Mouse (Mus musculus): ENCODE measurements at regions not wholly inside any gene's neighbourhood (a gene's known extent, or its start where the extent isn't known, plus 50 kb on each side); places are given as distances from the start of the nearest gene placed in this dataset.

GRCm38 (mm10) chr15:6129697-6130096 lies 169.9 kb upstream of the Dab2 start:
- H3K4me3 ChIP-seq (ENCODE audit: insufficient read depth, low read depth, low read length), result no peak overlapping the region
- no peaks in the 10 kb centered on the region for H3K4me1 ChIP-seq (ENCODE audit: control insufficient read depth, insufficient read depth, insufficient read length, low read length)
- H3K27ac ChIP-seq (replicated peaks; ENCODE audit: low read depth, low read length), result no peak overlapping the region

GRCm38 (mm10) chr15:6132216-6132615 lies 167.4 kb upstream of the Dab2 start:
- no peaks in the 10 kb centered on the region for H3K4me1 ChIP-seq (ENCODE audit: control insufficient read depth, insufficient read depth, insufficient read length, low read length)
- H3K4me3 ChIP-seq (ENCODE audit: insufficient read depth, low read depth, low read length), result no peak overlapping the region
- H3K27ac ChIP-seq (replicated peaks; ENCODE audit: low read depth, low read length), result no peak overlapping the region

GRCm38 (mm10) chr15:6145071-6145470 lies 154.5 kb upstream of the Dab2 start:
- Histone ChIP-seq H3K4me1 (ENCODE audit: control insufficient read depth, insufficient read depth, insufficient read length, low read length) (no peaks in the 10 kb centered on the region), H3K4me3 (ENCODE audit: insufficient read depth, low read depth, low read length) (no peak overlapping the region), H3K27ac (replicated peaks; ENCODE audit: low read depth, low read length) (no peak overlapping the region)

GRCm38 (mm10) chr15:6154706-6155105 lies 144.9 kb upstream of the Dab2 start:
- no peaks in the 10 kb centered on the region for H3K4me1 ChIP-seq (ENCODE audit: control insufficient read depth, insufficient read depth, insufficient read length, low read length)

GRCm38 (mm10) chr15:6180261-6180660 lies 119.3 kb upstream of the Dab2 start:
- no peaks in the 10 kb centered on the region for H3K4me1 ChIP-seq (ENCODE audit: control insufficient read depth, insufficient read depth, insufficient read length, low read length)
- H3K27ac ChIP-seq (replicated peaks; ENCODE audit: low read depth, low read length), result no peak overlapping the region
- no peak overlapping the region for H3K4me3 ChIP-seq (ENCODE audit: insufficient read depth, low read depth, low read length)

More at GRCm38 (mm10) chr15:6154706-6155105, 144.9 kb upstream of the Dab2 start:
- no peak overlapping the region for H3K4me3 ChIP-seq (ENCODE audit: insufficient read depth, low read depth, low read length)
- no peak overlapping the region for H3K27ac ChIP-seq (replicated peaks; ENCODE audit: low read depth, low read length)

- Histone ChIP-seq H3K27ac (replicated peaks; ENCODE audit: low read depth, low read length) (no peak overlapping the region), H3K4me1 (ENCODE audit: control insufficient read depth, insufficient read depth, insufficient read length, low read length) (no peaks in the 10 kb centered on the region), H3K4me3 (ENCODE audit: insufficient read depth, low read depth, low read length) (no peak overlapping the region)
These were observed 116.0 kb upstream of the Dab2 start for GRCm38 (mm10) chr15:6183627-6184026.

- no peaks in the 10 kb centered on the region for H3K4me1 ChIP-seq (ENCODE audit: control insufficient read depth, insufficient read depth, insufficient read length, low read length)
- no peak overlapping the region for H3K4me3 ChIP-seq (ENCODE audit: insufficient read depth, low read depth, low read length)
These were observed 107.7 kb upstream of the Dab2 start for GRCm38 (mm10) chr15:6191845-6192244.

GRCm38 (mm10) chr15:6207239-6207638 lies 92.3 kb upstream of the Dab2 start:
- no peaks in the 10 kb centered on the region for H3K4me1 ChIP-seq (ENCODE audit: control insufficient read depth, insufficient read depth, insufficient read length, low read length)
- H3K4me3 ChIP-seq (ENCODE audit: insufficient read depth, low read depth, low read length), result no peak overlapping the region
- H3K27ac ChIP-seq (replicated peaks; ENCODE audit: low read depth, low read length), result no peak overlapping the region

More at GRCm38 (mm10) chr15:6191845-6192244, 107.7 kb upstream of the Dab2 start:
- H3K27ac ChIP-seq (replicated peaks; ENCODE audit: low read depth, low read length), result no peak overlapping the region

- Histone ChIP-seq H3K27ac (replicated peaks; ENCODE audit: low read depth, low read length) (no peak overlapping the region), H3K4me1 (ENCODE audit: control insufficient read depth, insufficient read depth, insufficient read length, low read length) (no peaks in the 10 kb centered on the region), H3K4me3 (ENCODE audit: insufficient read depth, low read depth, low read length) (no peak overlapping the region)
These were observed 90.3 kb upstream of the Dab2 start for GRCm38 (mm10) chr15:6209301-6209700.

- H3K27ac ChIP-seq (replicated peaks; ENCODE audit: low read depth, low read length), result no peak overlapping the region
- H3K4me1 ChIP-seq (ENCODE audit: control insufficient read depth, insufficient read depth, insufficient read length, low read length), result no peaks in the 10 kb centered on the region
- H3K4me3 ChIP-seq (ENCODE audit: insufficient read depth, low read depth, low read length), result no peak overlapping the region
These were observed 81.5 kb upstream of the Dab2 start for GRCm38 (mm10) chr15:6218087-6218486.

- no peaks in the 10 kb centered on the region for H3K4me1 ChIP-seq (ENCODE audit: control insufficient read depth, insufficient read depth, insufficient read length, low read length)
- H3K4me3 ChIP-seq (ENCODE audit: insufficient read depth, low read depth, low read length), result no peak overlapping the region
- no peak overlapping the region for H3K27ac ChIP-seq (replicated peaks; ENCODE audit: low read depth, low read length)
These were observed 74.4 kb upstream of the Dab2 start for GRCm38 (mm10) chr15:6225227-6225626.

GRCm38 (mm10) chr15:6230618-6231017 lies 69.0 kb upstream of the Dab2 start:
- no peaks in the 10 kb centered on the region for H3K4me1 ChIP-seq (ENCODE audit: control insufficient read depth, insufficient read depth, insufficient read length, low read length)
- no peak overlapping the region for H3K4me3 ChIP-seq (ENCODE audit: insufficient read depth, low read depth, low read length)
- H3K27ac ChIP-seq (replicated peaks; ENCODE audit: low read depth, low read length), result no peak overlapping the region

- no peaks in the 10 kb centered on the region for H3K4me1 ChIP-seq (ENCODE audit: control insufficient read depth, insufficient read depth, insufficient read length, low read length)
- no peak overlapping the region for H3K4me3 ChIP-seq (ENCODE audit: insufficient read depth, low read depth, low read length)
- no peak overlapping the region for H3K27ac ChIP-seq (replicated peaks; ENCODE audit: low read depth, low read length)
These were observed 68.1 kb upstream of the Dab2 start for GRCm38 (mm10) chr15:6231308-6232103.

- Histone ChIP-seq H3K4me1 (ENCODE audit: control insufficient read depth, insufficient read depth, insufficient read length, low read length) (no peaks in the 10 kb centered on the region), H3K27ac (replicated peaks; ENCODE audit: low read depth, low read length) (no peak overlapping the region), H3K4me3 (ENCODE audit: insufficient read depth, low read depth, low read length) (no peak overlapping the region)
These were observed 66.0 kb upstream of the Dab2 start for GRCm38 (mm10) chr15:6233621-6234020.

- H3K4me3 ChIP-seq (ENCODE audit: insufficient read depth, low read depth, low read length), result no peak overlapping the region
- H3K4me1 ChIP-seq (ENCODE audit: control insufficient read depth, insufficient read depth, insufficient read length, low read length), result no peaks in the 10 kb centered on the region
- H3K27ac ChIP-seq (replicated peaks; ENCODE audit: low read depth, low read length), result no peak overlapping the region
These were observed 63.0 kb upstream of the Dab2 start for GRCm38 (mm10) chr15:6236583-6236982.

GRCm38 (mm10) chr15:6237726-6238125 lies 61.9 kb upstream of the Dab2 start:
- H3K27ac ChIP-seq (replicated peaks; ENCODE audit: low read depth, low read length), result no peak overlapping the region
- H3K4me1 ChIP-seq (ENCODE audit: control insufficient read depth, insufficient read depth, insufficient read length, low read length), result no peaks in the 10 kb centered on the region
- no peak overlapping the region for H3K4me3 ChIP-seq (ENCODE audit: insufficient read depth, low read depth, low read length)

Data from brown adipose tissue, adult 24 weeks (tissue).